Mouse (Mus musculus) cerebellum, postnatal 36 days (tissue): ENCODE results near the gene Gm21637.
"Not testable (repeated sequence)": the region's sequence is repeated elsewhere in the genome, so short reads cannot be mapped to it uniquely, and the experiment has no call there.

Source experiments
- DNase-seq, 2 experiments: peaks; one replicate each; pipeline ENCODE4 v3.0.0; 2021 to 2022; ENCODE audit warnings: mixed read lengths in 2 of 2

Gm21637 gene

GRCm38 (mm10) chrX:31961744-31962143 lies at the start of gene Gm21637:
Gene Gm21637, plus strand, starts transcription at chrX:31962044.
- DNase-seq = not testable (repeated sequence)
